Mouse (Mus musculus): ENCODE data around the gene Mmp21. TPM values are rescaled to one million over a fixed set of nuclear protein-coding genes. Genes with fewer than 3 reads are reported as not detected.
A peak's percentile ranks its signal among the peaks of the same experiment; 100 is the strongest.

Gene Mmp21
- polyA plus RNA-seq (2012; rRNA removed): 0.05 TPM in 1 of 2 replicates, not detected in the other

- Histone ChIP-seq H3K4me1 (ENCODE audit: control insufficient read depth, insufficient read depth, low read length) (peaks cover 21% of the 10 kb centered on the region), H3K27me3 (ENCODE audit: control insufficient read depth, insufficient read depth, low read length) (no peaks in the 10 kb centered on the region), H3K4me3 (replicated peaks; ENCODE audit: insufficient read depth, low read depth, low read length) (no peak within 1 kb of the TSS), H3K27ac (ENCODE audit: insufficient read depth, low read length) (no peak within 1 kb of the TSS)
- 85% methylated on average over 3 of the region's 3 CpGs for WGBS
- no peak for DNase-seq
- no peak for TF ChIP-seq CTCF (IDR thresholded peaks at IDR 0.05; ENCODE audit: borderline replicate concordance, insufficient read depth, low read depth, low read length)
- TF ChIP-seq POLR2A (IDR thresholded peaks at IDR 0.05; ENCODE audit: borderline replicate concordance, insufficient read depth, low read length): no peak
Measured at GRCm38 (mm10) chr7:133679961-133680360, at the start of gene Mmp21. TSS of gene Mmp21 (minus strand) at chr7:133680061.

- peaks cover 38% of the 10 kb centered on the region for H3K4me1 ChIP-seq (ENCODE audit: control insufficient read depth, insufficient read depth, low read length)
- peak; percentile 47 to 65 for DNase-seq
Measured at GRCm38 (mm10) chr7:133729351-133729750, 49.5 kb upstream of the Mmp21 start.

GRCm38 (mm10) chr7:133727027-133727426 lies 47.2 kb upstream of the Mmp21 start:
- no peaks in the 10 kb centered on the region for H3K27me3 ChIP-seq (ENCODE audit: control insufficient read depth, insufficient read depth, low read length)
- WGBS: 83% methylated on average over 6 of the region's 6 CpGs
- no peak overlapping the region for H3K27ac ChIP-seq (ENCODE audit: insufficient read depth, low read length)
- no peak overlapping the region for H3K4me3 ChIP-seq (replicated peaks; ENCODE audit: insufficient read depth, low read depth, low read length)
- DNase-seq: no peak
- no peak for TF ChIP-seq CTCF (IDR thresholded peaks at IDR 0.05; ENCODE audit: borderline replicate concordance, insufficient read depth, low read depth, low read length)
- no peak for TF ChIP-seq POLR2A (IDR thresholded peaks at IDR 0.05; ENCODE audit: borderline replicate concordance, insufficient read depth, low read length)
- peaks cover 28% of the 10 kb centered on the region for H3K4me1 ChIP-seq (ENCODE audit: control insufficient read depth, insufficient read depth, low read length)

More at GRCm38 (mm10) chr7:133729351-133729750, 49.5 kb upstream of the Mmp21 start:
- Histone ChIP-seq H3K27ac (ENCODE audit: insufficient read depth, low read length) (no peak overlapping the region), H3K4me3 (replicated peaks; ENCODE audit: insufficient read depth, low read depth, low read length) (no peak overlapping the region), H3K27me3 (ENCODE audit: control insufficient read depth, insufficient read depth, low read length) (no peaks in the 10 kb centered on the region)
- no peak for TF ChIP-seq CTCF (IDR thresholded peaks at IDR 0.05; ENCODE audit: borderline replicate concordance, insufficient read depth, low read depth, low read length)
- no peak for TF ChIP-seq POLR2A (IDR thresholded peaks at IDR 0.05; ENCODE audit: borderline replicate concordance, insufficient read depth, low read length)
- 21% methylated on average over 5 of the region's 5 CpGs for WGBS

- Histone ChIP-seq H3K27me3 (ENCODE audit: control insufficient read depth, insufficient read depth, low read length) (no peaks in the 10 kb centered on the region), H3K4me3 (replicated peaks; ENCODE audit: insufficient read depth, low read depth, low read length) (no peak overlapping the region), H3K27ac (ENCODE audit: insufficient read depth, low read length) (no peak overlapping the region), H3K4me1 (ENCODE audit: control insufficient read depth, insufficient read depth, low read length) (peaks cover 14% of the 10 kb centered on the region)
- WGBS: 55% methylated on average over 10 of the region's 10 CpGs
- TF ChIP-seq POLR2A (IDR thresholded peaks at IDR 0.05; ENCODE audit: borderline replicate concordance, insufficient read depth, low read length) (no peak), CTCF (IDR thresholded peaks at IDR 0.05; ENCODE audit: borderline replicate concordance, insufficient read depth, low read depth, low read length) (no peak)
- no peak for DNase-seq
Measured at GRCm38 (mm10) chr7:133725571-133725970, 45.7 kb upstream of the Mmp21 start.

GRCm38 (mm10) chr7:133724844-133725243 lies 45.0 kb upstream of the Mmp21 start:
- Histone ChIP-seq H3K27ac (ENCODE audit: insufficient read depth, low read length) (no peak overlapping the region), H3K4me3 (replicated peaks; ENCODE audit: insufficient read depth, low read depth, low read length) (no peak overlapping the region), H3K27me3 (ENCODE audit: control insufficient read depth, insufficient read depth, low read length) (no peaks in the 10 kb centered on the region), H3K4me1 (ENCODE audit: control insufficient read depth, insufficient read depth, low read length) (peaks cover 10% of the 10 kb centered on the region)
- DNase-seq: no peak
- WGBS: 47% methylated on average over 10 of the region's 10 CpGs
- TF ChIP-seq CTCF (IDR thresholded peaks at IDR 0.05; ENCODE audit: borderline replicate concordance, insufficient read depth, low read depth, low read length) (no peak), POLR2A (IDR thresholded peaks at IDR 0.05; ENCODE audit: borderline replicate concordance, insufficient read depth, low read length) (no peak)

GRCm38 (mm10) chr7:133720616-133721015 lies 40.8 kb upstream of the Mmp21 start:
- H3K4me1 ChIP-seq (ENCODE audit: control insufficient read depth, insufficient read depth, low read length): no peaks in the 10 kb centered on the region
- 38% methylated on average over 11 of the region's 11 CpGs for WGBS
- H3K27ac ChIP-seq (ENCODE audit: insufficient read depth, low read length): no peak overlapping the region
- TF ChIP-seq POLR2A (IDR thresholded peaks at IDR 0.05; ENCODE audit: borderline replicate concordance, insufficient read depth, low read length) (no peak), CTCF (IDR thresholded peaks at IDR 0.05; ENCODE audit: borderline replicate concordance, insufficient read depth, low read depth, low read length) (no peak)
- H3K27me3 ChIP-seq (ENCODE audit: control insufficient read depth, insufficient read depth, low read length): no peaks in the 10 kb centered on the region
- no peak overlapping the region for H3K4me3 ChIP-seq (replicated peaks; ENCODE audit: insufficient read depth, low read depth, low read length)
- no peak for DNase-seq

GRCm38 (mm10) chr7:133718580-133718979 lies 38.7 kb upstream of the Mmp21 start:
- Histone ChIP-seq H3K27me3 (ENCODE audit: control insufficient read depth, insufficient read depth, low read length) (no peaks in the 10 kb centered on the region), H3K4me1 (ENCODE audit: control insufficient read depth, insufficient read depth, low read length) (no peaks in the 10 kb centered on the region), H3K27ac (ENCODE audit: insufficient read depth, low read length) (no peak overlapping the region), H3K4me3 (replicated peaks; ENCODE audit: insufficient read depth, low read depth, low read length) (no peak overlapping the region)
- no peak for TF ChIP-seq CTCF (IDR thresholded peaks at IDR 0.05; ENCODE audit: borderline replicate concordance, insufficient read depth, low read depth, low read length)
- no peak for DNase-seq
- 98% methylated on average over 1 of the region's 1 CpGs for WGBS

- Histone ChIP-seq H3K4me1 (ENCODE audit: control insufficient read depth, insufficient read depth, low read length) (no peaks in the 10 kb centered on the region), H3K4me3 (replicated peaks; ENCODE audit: insufficient read depth, low read depth, low read length) (no peak overlapping the region), H3K27me3 (ENCODE audit: control insufficient read depth, insufficient read depth, low read length) (no peaks in the 10 kb centered on the region), H3K27ac (ENCODE audit: insufficient read depth, low read length) (no peak overlapping the region)
- no peak for TF ChIP-seq CTCF (IDR thresholded peaks at IDR 0.05; ENCODE audit: borderline replicate concordance, insufficient read depth, low read depth, low read length)
- no peak for TF ChIP-seq POLR2A (IDR thresholded peaks at IDR 0.05; ENCODE audit: borderline replicate concordance, insufficient read depth, low read length)
- no peak for DNase-seq
- 19% methylated on average over 4 of the region's 4 CpGs for WGBS
Measured at GRCm38 (mm10) chr7:133715387-133715786, 35.5 kb upstream of the Mmp21 start.

Measured in cerebellum, adult 2 months (tissue).